Mouse (Mus musculus) limb, embryonic 14.5 days (tissue): ENCODE measurements around the gene Arhgef7. TPM values are rescaled to one million over a fixed set of nuclear protein-coding genes. Genes with fewer than 3 reads are reported as not detected.

ENCODE experiments used
- ATAC-seq: fragments of 200-750 bp; cut with Nextera tagmentation; 2 replicates; pipeline ENCODE4 v1.8.0; 2017; ENCODE audit warnings: low read depth, moderate number of reproducible peaks, moderate TSS enrichment; ENCODE audit not compliant: low FRiP score
- DNase-seq: peaks from one replicate; pipeline ENCODE4 v3.0.0-alpha.2; 2015; ENCODE audit warnings: low spot score
- H3K27ac ChIP-seq: fragments of 300-500 bp; sonication (generic); replicated peaks from 2 replicates; pipeline ENCODE4 v1.5.1; 2014; ENCODE audit warnings: low read depth, mild to moderate bottlenecking, low read length, moderate library complexity, mixed read lengths
- H3K27me3 ChIP-seq: fragments of 300-500 bp; sonication (generic); 2 replicates; pipeline ENCODE4 v1.6.1; 2014; ENCODE audit warnings: low read length, mixed read lengths; ENCODE audit not compliant: control insufficient read depth, insufficient read depth
- H3K36me3 ChIP-seq: fragments of 300-500 bp; sonication (generic); 2 replicates; pipeline ENCODE4 v1.6.1; 2014; ENCODE audit warnings: mild to moderate bottlenecking, low read length, moderate library complexity, mixed read lengths; ENCODE audit not compliant: control insufficient read depth, insufficient read depth
- H3K4me1 ChIP-seq: fragments of 300-500 bp; sonication (generic); 2 replicates; pipeline ENCODE4 v1.6.1; 2014; ENCODE audit warnings: antibody characterized with exemption, low read length, mixed read lengths; ENCODE audit not compliant: control insufficient read depth, insufficient read depth
- H3K4me2 ChIP-seq: fragments of 300-500 bp; sonication (generic); replicated peaks from 2 replicates; pipeline ENCODE4 v1.6.1; 2014; ENCODE audit warnings: low read depth, mild to moderate bottlenecking, low read length, moderate library complexity; ENCODE audit not compliant: severe bottlenecking
- H3K4me3 ChIP-seq: fragments of 300-500 bp; sonication (generic); replicated peaks from 2 replicates; pipeline ENCODE4 v1.5.1; 2014; ENCODE audit warnings: low read length
- H3K9ac ChIP-seq: fragments of 300-500 bp; sonication (generic); 2 replicates; pipeline ENCODE4 v1.6.1; 2014; ENCODE audit warnings: mild to moderate bottlenecking, low read depth, low read length, moderate library complexity; ENCODE audit not compliant: severe bottlenecking
- H3K9me3 ChIP-seq: fragments of 300-500 bp; sonication (generic); 2 replicates; pipeline ENCODE4 v1.6.1; 2016; ENCODE audit warnings: low read length; ENCODE audit not compliant: control insufficient read depth
- POLR2A ChIP-seq: fragments of 200-500 bp; IDR thresholded peaks from 2 replicates; pipeline ENCODE4 v1.8.0; 2012; ENCODE audit warnings: inconsistent platforms, mild to moderate bottlenecking, moderate library complexity, borderline replicate concordance; ENCODE audit not compliant: insufficient read depth, insufficient read length; ENCODE audit errors: extremely low read depth
- WGBS: fragments of 180-500 bp; shearing (Covaris S2); extraction: QIAGEN DNeasy Blood & Tissue Kit; methylation state at CpG from one replicate; pipeline ENCODE4 v1.1.7; 2014; 5-methylcytosine and 5-hydroxymethylcytosine counted together
- polyA plus RNA-seq, 2 experiments: library from polyadenylated mRNA; depleted of rRNA in 1 of 2; stranded (reverse) in 1 of 2; unstranded in 1 of 2; fragments of >200 nt; fragmentation: Nextera tagmentation in 1 of 2; extraction: Ambion mirVana in 1 of 2; gene quantifications; 2 replicates each; pipeline versions ENCODE4 v1.2.1 to v1.2.3; 2012 to 2014

Arhgef7 gene
- polyA plus RNA-seq, 2 experiments, result 52.6 to 54.4 TPM

DNA sequence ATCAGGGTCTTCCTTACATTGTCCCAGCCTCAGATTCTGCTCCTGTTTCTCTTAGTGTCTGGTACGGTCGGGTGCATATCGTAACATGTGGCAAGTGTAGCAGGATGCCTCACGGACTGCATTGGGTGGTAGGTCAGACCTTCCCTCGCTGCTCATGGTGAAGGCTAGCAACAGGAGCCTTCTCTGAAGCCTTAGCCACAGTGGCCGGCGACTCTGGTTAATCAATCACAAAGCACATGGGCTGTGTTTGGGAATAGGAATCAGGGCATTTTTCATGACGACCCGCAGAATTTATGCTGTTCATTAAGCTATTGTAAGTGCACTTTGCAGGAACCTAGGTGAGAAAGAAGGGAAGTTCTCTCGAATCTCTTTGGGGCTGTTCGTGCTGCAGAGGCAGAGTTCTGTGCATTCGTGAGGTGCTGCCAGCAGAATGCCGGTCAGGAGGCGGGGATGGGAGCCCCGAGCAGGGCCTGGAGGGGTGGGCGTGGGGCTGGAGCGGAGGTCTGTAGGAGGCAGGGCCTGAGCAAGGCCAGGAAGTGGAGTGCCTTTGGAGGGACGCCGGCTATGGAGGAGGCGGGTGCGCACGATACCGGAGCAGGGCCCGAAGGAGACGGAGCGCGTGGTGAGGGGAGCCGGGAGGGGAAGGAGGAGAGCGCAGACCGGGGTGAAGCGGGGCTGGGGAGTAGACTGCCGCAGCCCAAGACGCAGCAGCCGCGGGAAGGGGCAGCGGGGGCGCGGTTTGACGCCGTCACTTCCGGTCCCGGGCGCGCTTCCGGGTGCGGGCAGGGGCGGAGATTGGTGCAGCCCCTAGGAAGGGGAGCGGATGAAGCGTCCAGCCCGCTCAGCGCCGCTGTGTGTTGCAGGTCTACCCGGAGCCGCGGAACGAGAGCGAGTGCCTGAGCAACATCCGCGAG lies 30.3 kb downstream of the Arhgef7 start:
- Histone ChIP-seq H3K27ac (peak overlapping the region; percentile 89), H3K36me3 (no peaks in the 10 kb centered on the region), H3K9ac (peak overlapping the region; percentile 90), H3K4me1 (no peaks in the 10 kb centered on the region), H3K27me3 (no peaks in the 10 kb centered on the region), H3K9me3 (no peaks in the 10 kb centered on the region), H3K4me2 (peak overlapping the region; percentile 93), H3K4me3 (peak overlapping the region; percentile 87)
- 3% methylated on average over 42 of the region's 59 CpGs for WGBS
- ATAC-seq (peak; percentile 94), DNase-seq (peak; percentile 88)
- peak; percentile 69; the same call in 1 of the 2 replicates for TF ChIP-seq POLR2A

DNA sequence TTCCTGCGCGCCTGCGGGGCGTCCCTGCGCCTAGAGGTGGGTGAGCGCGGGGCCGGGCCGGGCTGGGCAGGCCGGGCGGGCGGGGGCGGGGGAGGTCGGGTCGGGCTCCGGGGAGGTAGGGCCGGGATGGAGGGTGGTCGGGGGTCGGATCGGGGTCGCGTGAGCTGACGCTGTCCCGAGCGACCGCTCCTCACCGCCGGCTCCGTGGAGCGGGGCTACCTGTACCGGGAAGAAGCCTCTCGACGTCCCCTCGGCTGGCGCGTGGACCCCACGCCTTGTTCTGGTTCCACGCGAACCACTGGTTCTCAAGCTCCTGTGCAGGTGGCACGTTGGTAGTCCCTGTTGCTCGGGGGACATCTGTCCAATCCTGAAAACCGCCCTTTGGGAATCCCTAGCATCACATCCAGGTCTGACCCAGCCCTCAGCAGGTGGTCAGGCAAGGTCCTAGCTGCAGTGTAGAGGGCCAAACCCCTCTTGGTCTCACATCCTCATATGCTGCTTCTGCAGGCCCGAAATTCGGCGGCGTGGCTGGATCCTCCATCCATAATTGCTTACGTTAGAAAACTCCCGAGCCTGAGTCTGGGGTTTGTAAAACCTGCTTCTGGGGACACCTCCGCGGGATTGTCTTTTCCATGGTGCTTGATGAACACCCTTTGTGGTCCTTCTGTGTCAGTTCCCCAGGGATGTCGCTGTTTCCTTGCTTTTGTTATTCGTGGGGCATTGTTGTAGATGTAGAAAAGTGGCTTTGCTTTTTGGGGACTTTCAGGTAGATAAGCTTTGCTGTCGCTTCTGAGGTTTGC lies 31.2 kb downstream of the Arhgef7 start:
- Histone ChIP-seq H3K36me3 (no peaks in the 10 kb centered on the region), H3K4me3 (peak overlapping the region; percentile 87), H3K9ac (peak overlapping the region; percentile 90), H3K4me1 (no peaks in the 10 kb centered on the region), H3K27ac (peak overlapping the region; percentile 89), H3K27me3 (no peaks in the 10 kb centered on the region), H3K9me3 (no peaks in the 10 kb centered on the region), H3K4me2 (peak overlapping the region; percentile 93)
- no peak for TF ChIP-seq POLR2A
- under 1% methylated on average over 45 of the region's 53 CpGs for WGBS
- ATAC-seq (no peak; the same call in 1 of the 2 replicates), DNase-seq (no peak)

DNA sequence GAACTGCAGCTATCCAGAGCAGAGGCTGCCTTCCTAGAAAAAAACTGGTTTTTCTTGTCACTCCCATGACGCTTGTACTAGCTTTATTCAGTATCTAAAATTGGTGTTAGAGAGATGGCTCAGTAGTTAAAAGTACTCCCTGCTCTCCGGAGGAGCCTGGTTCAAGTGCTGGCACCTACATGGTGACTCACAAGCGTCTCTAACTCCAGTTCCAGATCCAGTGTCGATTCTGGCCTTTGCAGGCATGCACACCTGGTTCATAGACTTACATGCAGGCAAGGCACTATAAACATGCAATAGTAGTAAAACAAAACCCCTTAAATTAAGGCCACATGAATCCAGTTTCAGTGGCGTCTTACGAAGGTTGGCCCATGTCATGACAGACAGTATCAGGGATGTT lies 34.0 kb downstream of the Arhgef7 start:
- no peaks in the 10 kb centered on the region for H3K4me1 ChIP-seq
- no peaks in the 10 kb centered on the region for H3K9me3 ChIP-seq
- no peak for ATAC-seq
- no peak for TF ChIP-seq POLR2A
- no peaks in the 10 kb centered on the region for H3K36me3 ChIP-seq
- WGBS, result 75% methylated on average over 6 of the region's 6 CpGs
- no peak overlapping the region for H3K9ac ChIP-seq
- H3K27me3 ChIP-seq, result no peaks in the 10 kb centered on the region
- no peak for DNase-seq
- H3K4me3 ChIP-seq, result no peak overlapping the region
- H3K27ac ChIP-seq, result no peak overlapping the region
- no peak overlapping the region for H3K4me2 ChIP-seq

DNA sequence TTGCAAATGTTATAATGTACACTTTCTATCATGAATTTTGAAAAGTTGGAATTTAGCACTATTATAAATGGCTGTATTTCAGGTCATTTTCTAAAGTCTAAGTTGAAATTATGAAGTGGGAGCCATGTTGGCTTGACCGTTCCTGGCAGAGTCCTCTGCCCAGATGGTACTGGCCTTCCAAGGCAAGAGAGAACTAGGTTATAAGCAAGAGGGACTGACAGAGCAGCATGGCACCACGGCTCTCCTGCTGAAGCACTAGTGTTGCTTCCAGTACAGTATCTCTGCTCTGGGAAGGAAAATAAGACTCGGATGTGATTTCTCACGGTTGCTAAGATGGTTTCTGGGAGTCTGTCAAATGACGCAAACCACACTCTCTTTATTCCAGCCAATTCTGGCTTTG lies 34.5 kb downstream of the Arhgef7 start:
- Histone ChIP-seq H3K9ac (no peak overlapping the region), H3K4me1 (no peaks in the 10 kb centered on the region), H3K4me2 (no peak overlapping the region), H3K36me3 (no peaks in the 10 kb centered on the region), H3K27ac (no peak overlapping the region), H3K27me3 (no peaks in the 10 kb centered on the region), H3K9me3 (no peaks in the 10 kb centered on the region), H3K4me3 (no peak overlapping the region)
- ATAC-seq (no peak), DNase-seq (no peak)
- 84% methylated on average over 5 of the region's 5 CpGs for WGBS
- TF ChIP-seq POLR2A, result no peak

DNA sequence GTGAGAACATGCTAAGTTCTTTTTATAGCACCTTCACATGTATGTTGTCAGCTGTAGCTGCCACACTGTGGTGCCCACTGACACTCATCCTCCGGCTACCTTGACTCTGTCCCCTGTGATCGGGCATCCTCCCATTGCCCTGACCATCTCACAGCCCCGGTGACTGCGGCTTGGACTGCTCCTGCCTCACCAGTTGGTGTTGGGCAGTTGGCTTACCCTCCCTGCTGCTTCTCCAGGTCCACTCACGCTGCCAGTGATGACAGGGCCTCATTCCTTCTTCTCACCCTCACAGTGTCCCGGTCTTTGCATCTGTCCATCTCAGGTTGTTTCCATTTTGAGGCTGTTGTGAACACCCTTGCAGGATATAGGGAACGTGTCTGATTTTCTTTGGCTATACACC lies 35.3 kb downstream of the Arhgef7 start:
- no peak overlapping the region for H3K4me3 ChIP-seq
- ATAC-seq (no peak), DNase-seq (no peak)
- 94% methylated on average over 7 of the region's 7 CpGs for WGBS
- no peaks in the 10 kb centered on the region for H3K27me3 ChIP-seq
- TF ChIP-seq POLR2A, result no peak
- H3K27ac ChIP-seq, result no peak overlapping the region
- H3K36me3 ChIP-seq, result no peaks in the 10 kb centered on the region
- no peak overlapping the region for H3K9ac ChIP-seq
- H3K9me3 ChIP-seq, result no peaks in the 10 kb centered on the region
- no peak overlapping the region for H3K4me2 ChIP-seq
- H3K4me1 ChIP-seq, result no peaks in the 10 kb centered on the region
